Mouse (Mus musculus): Measurements from ENCODE around the gene Slc35c2. TPM values are rescaled to one million over a fixed set of nuclear protein-coding genes. Genes with fewer than 3 reads are reported as not detected.

Slc35c2 gene
- polyA plus RNA-seq, 1 experiment: 49.8 TPM

GRCm38 (mm10) chr2:165246349-165246748, 41.3 kb downstream of the Slc35c2 start:
- no peak for TF ChIP-seq POLR2A (IDR thresholded peaks at IDR 0.05; ENCODE audit: borderline replicate concordance, low read depth, low read length)
- TF ChIP-seq CTCF (IDR thresholded peaks at IDR 0.05; ENCODE audit: low read depth, low read length): no peak
- Histone ChIP-seq H3K4me1 (ENCODE audit: control insufficient read depth, insufficient read depth, low read length) (0 out of 2 replicates have a peak, but pooled peaks cover 4% of the 10 kb centered on the region), H3K4me3 (ENCODE audit: insufficient read depth, low read length) (no peak overlapping the region), H3K27ac (ENCODE audit: insufficient read depth, low read depth, low read length) (no peak overlapping the region)

GRCm38 (mm10) chr2:165243122-165243720, 44.4 kb downstream of the Slc35c2 start:
- Histone ChIP-seq H3K4me1 (ENCODE audit: control insufficient read depth, insufficient read depth, low read length) (no peaks in the 10 kb centered on the region), H3K4me3 (ENCODE audit: insufficient read depth, low read length) (no peak overlapping the region), H3K27ac (ENCODE audit: insufficient read depth, low read depth, low read length) (no peak overlapping the region)
- TF ChIP-seq CTCF (IDR thresholded peaks at IDR 0.05; ENCODE audit: low read depth, low read length) (no peak), POLR2A (IDR thresholded peaks at IDR 0.05; ENCODE audit: borderline replicate concordance, low read depth, low read length) (no peak)

- Histone ChIP-seq H3K27ac (ENCODE audit: insufficient read depth, low read depth, low read length) (no peak overlapping the region), H3K4me1 (ENCODE audit: control insufficient read depth, insufficient read depth, low read length) (no peaks in the 10 kb centered on the region), H3K4me3 (ENCODE audit: insufficient read depth, low read length) (no peak overlapping the region)
- TF ChIP-seq CTCF (IDR thresholded peaks at IDR 0.05; ENCODE audit: low read depth, low read length) (no peak), POLR2A (IDR thresholded peaks at IDR 0.05; ENCODE audit: borderline replicate concordance, low read depth, low read length) (no peak)
These were observed 45.1 kb downstream of the Slc35c2 start for GRCm38 (mm10) chr2:165242575-165242974.

- Histone ChIP-seq H3K27ac (ENCODE audit: insufficient read depth, low read depth, low read length) (no peak overlapping the region), H3K4me3 (ENCODE audit: insufficient read depth, low read length) (no peak overlapping the region)
- no peak for TF ChIP-seq POLR2A (IDR thresholded peaks at IDR 0.05; ENCODE audit: borderline replicate concordance, low read depth, low read length)
- TF ChIP-seq CTCF (IDR thresholded peaks at IDR 0.05; ENCODE audit: low read depth, low read length): no peak
These were observed 45.9 kb downstream of the Slc35c2 start for GRCm38 (mm10) chr2:165241786-165242185.

GRCm38 (mm10) chr2:165240371-165240770, 47.3 kb downstream of the Slc35c2 start:
- no peak for TF ChIP-seq CTCF (IDR thresholded peaks at IDR 0.05; ENCODE audit: low read depth, low read length)
- TF ChIP-seq POLR2A (IDR thresholded peaks at IDR 0.05; ENCODE audit: borderline replicate concordance, low read depth, low read length): no peak
- Histone ChIP-seq H3K4me3 (ENCODE audit: insufficient read depth, low read length) (no peak overlapping the region), H3K27ac (ENCODE audit: insufficient read depth, low read depth, low read length) (no peak overlapping the region), H3K4me1 (ENCODE audit: control insufficient read depth, insufficient read depth, low read length) (no peaks in the 10 kb centered on the region)

More at GRCm38 (mm10) chr2:165241786-165242185, 45.9 kb downstream of the Slc35c2 start:
- no peaks in the 10 kb centered on the region for H3K4me1 ChIP-seq (ENCODE audit: control insufficient read depth, insufficient read depth, low read length)

GRCm38 (mm10) chr2:165239533-165240144, 48.0 kb downstream of the Slc35c2 start:
- H3K4me3 ChIP-seq (ENCODE audit: insufficient read depth, low read length): no peak overlapping the region
- H3K4me1 ChIP-seq (ENCODE audit: control insufficient read depth, insufficient read depth, low read length): no peaks in the 10 kb centered on the region
- no peak overlapping the region for H3K27ac ChIP-seq (ENCODE audit: insufficient read depth, low read depth, low read length)
- TF ChIP-seq CTCF (IDR thresholded peaks at IDR 0.05; ENCODE audit: low read depth, low read length): no peak
- TF ChIP-seq POLR2A (IDR thresholded peaks at IDR 0.05; ENCODE audit: borderline replicate concordance, low read depth, low read length): no peak

- no peak overlapping the region for H3K4me3 ChIP-seq (ENCODE audit: insufficient read depth, low read length)
- H3K4me1 ChIP-seq (ENCODE audit: control insufficient read depth, insufficient read depth, low read length): no peaks in the 10 kb centered on the region
- no peak overlapping the region for H3K27ac ChIP-seq (ENCODE audit: insufficient read depth, low read depth, low read length)
- TF ChIP-seq POLR2A (IDR thresholded peaks at IDR 0.05; ENCODE audit: borderline replicate concordance, low read depth, low read length) (no peak), CTCF (IDR thresholded peaks at IDR 0.05; ENCODE audit: low read depth, low read length) (no peak)
These were observed 49.1 kb downstream of the Slc35c2 start for GRCm38 (mm10) chr2:165238416-165239145.

- no peaks in the 10 kb centered on the region for H3K4me1 ChIP-seq (ENCODE audit: control insufficient read depth, insufficient read depth, low read length)
- H3K4me3 ChIP-seq (ENCODE audit: insufficient read depth, low read length): peak within 1 kb of the TSS; percentile 41
These were observed 52.9 kb downstream of the Slc35c2 start, which contains the start of gene Cdh22 for GRCm38 (mm10) chr2:165234613-165235291. Cdh22 (minus strand) TSS chr2:165234853.

GRCm38 (mm10) chr2:165234291-165234612, 53.4 kb downstream of the Slc35c2 start:
- TF ChIP-seq CTCF (IDR thresholded peaks at IDR 0.05; ENCODE audit: low read depth, low read length) (no peak), POLR2A (IDR thresholded peaks at IDR 0.05; ENCODE audit: borderline replicate concordance, low read depth, low read length) (no peak)
- Histone ChIP-seq H3K4me3 (ENCODE audit: insufficient read depth, low read length) (peak overlapping the region; percentile 41), H3K4me1 (ENCODE audit: control insufficient read depth, insufficient read depth, low read length) (no peaks in the 10 kb centered on the region), H3K27ac (ENCODE audit: insufficient read depth, low read depth, low read length) (no peak overlapping the region)

More at GRCm38 (mm10) chr2:165234613-165235291, 52.9 kb downstream of the Slc35c2 start, which contains the start of gene Cdh22:
- TF ChIP-seq POLR2A (IDR thresholded peaks at IDR 0.05; ENCODE audit: borderline replicate concordance, low read depth, low read length) (no peak), CTCF (IDR thresholded peaks at IDR 0.05; ENCODE audit: low read depth, low read length) (no peak)
- H3K27ac ChIP-seq (ENCODE audit: insufficient read depth, low read depth, low read length): no peak within 1 kb of the TSS

Data from bone marrow macrophage, adult 2 months (primary cell).